Mouse (Mus musculus) liver, embryonic 16.5 days (tissue): ENCODE results near the gene Mpzl1. TPM values are rescaled to one million over a fixed set of nuclear protein-coding genes. Genes with fewer than 3 reads are reported as not detected.
"Not testable (repeated sequence)": the region's sequence is repeated elsewhere in the genome, so short reads cannot be mapped to it uniquely, and the experiment has no call there.

Experiments used
- ATAC-seq: fragments of 200-750 bp; cut with Nextera tagmentation; 2 replicates; pipeline ENCODE4 v1.8.0; 2017; ENCODE audit warnings: low read depth, mild to moderate bottlenecking, moderate number of reproducible peaks, moderate library complexity
- H3K27ac ChIP-seq: fragments of 300-500 bp; sonication (generic); 2 replicates; pipeline ENCODE4 v1.5.1; 2014; ENCODE audit warnings: mild to moderate bottlenecking, low read length
- H3K27me3 ChIP-seq: fragments of 300-500 bp; sonication (generic); 2 replicates; pipeline ENCODE4 v1.6.1; 2014; ENCODE audit warnings: low read depth, low read length, mixed read lengths; ENCODE audit not compliant: control insufficient read depth, insufficient read depth
- H3K36me3 ChIP-seq: fragments of 300-500 bp; sonication (generic); 2 replicates; pipeline ENCODE4 v1.6.1; 2014; ENCODE audit warnings: mild to moderate bottlenecking; ENCODE audit not compliant: control insufficient read depth, insufficient read depth
- H3K4me1 ChIP-seq: fragments of 300-500 bp; sonication (generic); 2 replicates; pipeline ENCODE4 v1.6.1; 2014; ENCODE audit warnings: low read depth, low read length, mixed read lengths; ENCODE audit not compliant: control insufficient read depth
- H3K4me2 ChIP-seq: fragments of 300-500 bp; sonication (generic); 2 replicates; pipeline ENCODE4 v1.6.1; 2014; ENCODE audit warnings: low read depth, low read length, mixed read lengths
- H3K4me3 ChIP-seq: fragments of 300-500 bp; sonication (generic); 2 replicates; pipeline ENCODE4 v1.5.1; 2014; ENCODE audit warnings: low read depth, mild to moderate bottlenecking, low read length
- H3K9ac ChIP-seq: fragments of 300-500 bp; sonication (generic); 2 replicates; pipeline ENCODE4 v1.6.1; 2014; ENCODE audit warnings: low read depth, low read length
- H3K9me3 ChIP-seq: fragments of 300-500 bp; sonication (generic); replicated peaks from 2 replicates; pipeline ENCODE4 v1.6.1; 2016; ENCODE audit warnings: low read length; ENCODE audit not compliant: control insufficient read depth
- WGBS: fragments of 180-500 bp; shearing (Covaris S2); extraction: QIAGEN DNeasy Blood & Tissue Kit; methylation state at CpG from one replicate; pipeline ENCODE4 v1.1.7; 2014; ENCODE audit not compliant: insufficient replicate concordance; 5-methylcytosine and 5-hydroxymethylcytosine counted together
- polyA plus RNA-seq: library from polyadenylated mRNA; unstranded; fragments of >200 nt; fragmentation: Nextera tagmentation; extraction: Ambion mirVana; gene quantifications from 2 replicates; pipeline ENCODE4 v1.2.1, GENCODE M21; 2015

Mpzl1 gene
- polyA plus RNA-seq, result 21.9 and 23.9 TPM in 2 replicates

GRCm38 (mm10) chr1:165634151-165634884, at the start of gene Mpzl1:
Gene Mpzl1 (minus strand): TSS chr1:165634538.
- ATAC-seq, result peak; percentile 100
- H3K4me1 ChIP-seq, result peaks cover 34% of the 10 kb centered on the region
- peaks cover 6% of the 10 kb centered on the region; the same call in 1 of the 2 replicates for H3K27me3 ChIP-seq
- H3K4me2 ChIP-seq, result peak within 1 kb of the TSS; percentile 98
- no peaks in the 10 kb centered on the region for H3K9me3 ChIP-seq
- 0% methylated on average over 61 of the region's 73 CpGs for WGBS
- H3K4me3 ChIP-seq, result peak within 1 kb of the TSS; percentile 74
- H3K27ac ChIP-seq, result peak within 1 kb of the TSS; percentile 67
- H3K36me3 ChIP-seq, result no peaks in the 10 kb centered on the region
- peak within 1 kb of the TSS; percentile 68 for H3K9ac ChIP-seq

- peak overlapping the region; percentile 46; the same call in 1 of the 2 replicates for H3K27ac ChIP-seq
- peak; percentile 27; the same call in 1 of the 2 replicates for ATAC-seq
- peak overlapping the region; percentile 2; the same call in 1 of the 2 replicates for H3K4me2 ChIP-seq
- no peaks in the 10 kb centered on the region; the same call in 1 of the 2 replicates for H3K4me1 ChIP-seq
- no peak overlapping the region for H3K4me3 ChIP-seq
- no peaks in the 10 kb centered on the region for H3K36me3 ChIP-seq
- no peak overlapping the region for H3K9ac ChIP-seq
- no peaks in the 10 kb centered on the region for H3K9me3 ChIP-seq
- H3K27me3 ChIP-seq, result no peaks in the 10 kb centered on the region
- 46% methylated on average over 18 of the region's 18 CpGs for WGBS
Measured at GRCm38 (mm10) chr1:165682056-165682853, 47.9 kb upstream of the Mpzl1 start.

- no peak overlapping the region for H3K9ac ChIP-seq
- H3K27ac ChIP-seq, result peak overlapping the region; percentile 31
- H3K4me3 ChIP-seq, result no peak overlapping the region
- 0 out of 2 replicates have a peak, but pooled peaks have one; percentile 25 for ATAC-seq
- no peaks in the 10 kb centered on the region for H3K36me3 ChIP-seq
- H3K4me2 ChIP-seq, result no peak overlapping the region
- H3K27me3 ChIP-seq, result no peaks in the 10 kb centered on the region
- WGBS, result 27% methylated on average over 13 of the region's 13 CpGs
- H3K4me1 ChIP-seq, result no peaks in the 10 kb centered on the region; the same call in 1 of the 2 replicates
- no peaks in the 10 kb centered on the region for H3K9me3 ChIP-seq
Measured at GRCm38 (mm10) chr1:165681045-165681794, 46.9 kb upstream of the Mpzl1 start.

- not testable (repeated sequence) for H3K9ac ChIP-seq, H3K27ac ChIP-seq, H3K36me3 ChIP-seq, H3K9me3 ChIP-seq, H3K4me2 ChIP-seq, H3K27me3 ChIP-seq, ATAC-seq, H3K4me1 ChIP-seq, H3K4me3 ChIP-seq
Measured at GRCm38 (mm10) chr1:165680086-165680485, 45.7 kb upstream of the Mpzl1 start.

- ATAC-seq, result peak; percentile 35; the same call in 1 of the 2 replicates
- no peaks in the 10 kb centered on the region; the same call in 1 of the 2 replicates for H3K4me1 ChIP-seq
- no peak overlapping the region for H3K27ac ChIP-seq
- 52% methylated on average over 3 of the region's 3 CpGs for WGBS
- no peaks in the 10 kb centered on the region for H3K36me3 ChIP-seq
- no peaks in the 10 kb centered on the region for H3K27me3 ChIP-seq
- H3K9me3 ChIP-seq, result no peaks in the 10 kb centered on the region
- no peak overlapping the region for H3K9ac ChIP-seq
- H3K4me2 ChIP-seq, result no peak overlapping the region
- no peak overlapping the region for H3K4me3 ChIP-seq
Measured at GRCm38 (mm10) chr1:165679618-165679997, 45.3 kb upstream of the Mpzl1 start.

- Histone ChIP-seq H3K9me3 (no peaks in the 10 kb centered on the region), H3K4me1 (no peaks in the 10 kb centered on the region), H3K27me3 (no peaks in the 10 kb centered on the region), H3K9ac (no peak overlapping the region), H3K4me3 (no peak overlapping the region), H3K4me2 (no peak overlapping the region), H3K27ac (no peak overlapping the region), H3K36me3 (no peaks in the 10 kb centered on the region)
- 69% methylated on average over 15 of the region's 15 CpGs for WGBS
- ATAC-seq, result no peak
Measured at GRCm38 (mm10) chr1:165678861-165679617, 44.7 kb upstream of the Mpzl1 start.

GRCm38 (mm10) chr1:165677558-165677957, 43.2 kb upstream of the Mpzl1 start:
- Histone ChIP-seq H3K9me3 (no peaks in the 10 kb centered on the region), H3K27me3 (no peaks in the 10 kb centered on the region), H3K4me1 (no peaks in the 10 kb centered on the region), H3K4me3 (no peak overlapping the region), H3K9ac (no peak overlapping the region), H3K4me2 (no peak overlapping the region), H3K27ac (no peak overlapping the region), H3K36me3 (no peaks in the 10 kb centered on the region)
- 72% methylated on average over 4 of the region's 4 CpGs for WGBS
- no peak for ATAC-seq

- Histone ChIP-seq H3K4me3 (no peak overlapping the region), H3K4me2 (no peak overlapping the region), H3K36me3 (no peaks in the 10 kb centered on the region), H3K27ac (no peak overlapping the region), H3K9ac (no peak overlapping the region), H3K4me1 (no peaks in the 10 kb centered on the region), H3K9me3 (no peaks in the 10 kb centered on the region), H3K27me3 (no peaks in the 10 kb centered on the region)
- no peak for ATAC-seq
- 71% methylated on average over 3 of the region's 3 CpGs for WGBS
Measured at GRCm38 (mm10) chr1:165676993-165677392, 42.7 kb upstream of the Mpzl1 start.
